Mouse (Mus musculus): ENCODE measurements around the gene RPS10-NUDT3.

DNA sequence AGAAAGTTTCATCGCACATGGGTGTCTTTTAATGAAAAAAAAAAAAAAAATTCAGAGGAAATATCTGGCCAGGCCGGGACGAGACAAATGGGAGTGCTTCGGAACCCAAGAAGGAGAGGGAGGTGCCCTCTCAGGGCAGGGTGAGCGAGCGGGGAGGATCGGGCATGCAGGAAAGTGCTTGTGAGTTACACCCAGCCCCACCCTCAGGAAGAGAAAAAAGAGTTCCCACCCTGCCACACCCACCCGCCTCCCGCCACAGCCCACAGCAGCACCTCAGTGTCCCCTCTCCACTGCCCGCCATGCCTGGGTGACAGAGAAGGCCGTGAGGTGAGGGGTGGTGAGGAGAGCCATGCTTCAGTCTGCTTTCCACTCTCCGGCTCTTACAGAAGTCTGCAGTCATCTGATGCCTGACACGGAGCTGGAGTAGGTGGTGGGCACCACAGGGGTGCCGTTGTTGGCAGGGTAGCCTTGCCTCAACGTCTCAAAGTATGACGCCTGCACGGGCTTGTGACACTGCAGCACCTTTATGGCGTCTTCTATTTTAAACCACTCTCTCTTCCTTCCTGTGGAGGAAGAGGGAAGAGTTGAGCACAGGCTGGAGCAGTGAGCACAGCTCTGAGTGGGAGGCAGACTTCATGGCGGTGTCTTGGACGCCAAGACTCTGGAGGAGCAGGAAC lies 54.5 kb downstream of the RPS10-NUDT3 start:
- no peak for TF ChIP-seq CTCF (IDR thresholded peaks at IDR 0.05; ENCODE audit: control insufficient read depth, insufficient read depth, low read length)
- TF ChIP-seq POLR2A (IDR thresholded peaks at IDR 0.05; ENCODE audit: borderline replicate concordance, control insufficient read depth, low read depth, low read length): no peak
